Mouse (Mus musculus): ENCODE measurements around the gene Fgfr2. TPM values are rescaled to one million over a fixed set of nuclear protein-coding genes. Genes with fewer than 3 reads are reported as not detected.

The Fgfr2 gene
- polyA plus RNA-seq, 1 experiment from 2014 or later, result 11.2 TPM

GRCm38 (mm10) chr7:130977794-130978521 is 2145.2 kb downstream of the Fgfr2 start:
- Histone ChIP-seq H3K9me3 (ENCODE audit: low read length) (no peaks in the 10 kb centered on the region), H3K27ac (ENCODE audit: low read depth) (no peak overlapping the region), H3K4me3 (ENCODE audit: low read depth, low read length) (no peak overlapping the region), H3K27me3 (ENCODE audit: insufficient read depth, low read length) (no peaks in the 10 kb centered on the region), H3K9ac (replicated peaks) (no peak overlapping the region), H3K4me1 (ENCODE audit: insufficient read depth) (no peaks in the 10 kb centered on the region), H3K4me2 (ENCODE audit: low read depth, low read length) (no peak overlapping the region), H3K36me3 (replicated peaks; ENCODE audit: insufficient read depth, low read length) (no peaks in the 10 kb centered on the region)
- no peak for TF ChIP-seq CTCF (IDR thresholded peaks at IDR 0.05; ENCODE audit: low read depth)
- TF ChIP-seq EP300 (IDR thresholded peaks at IDR 0.05; ENCODE audit: low read depth), result no peak
- ATAC-seq, result peak; percentile 99
- 53% methylated on average over 5 of the region's 5 CpGs for WGBS (ENCODE audit: insufficient replicate concordance)
- peak; percentile 84 for DNase-seq

- Histone ChIP-seq H3K4me3 (ENCODE audit: low read depth, low read length) (no peak overlapping the region), H3K4me2 (ENCODE audit: low read depth, low read length) (no peak overlapping the region), H3K27me3 (ENCODE audit: insufficient read depth, low read length) (no peaks in the 10 kb centered on the region), H3K27ac (ENCODE audit: low read depth) (no peak overlapping the region), H3K36me3 (replicated peaks; ENCODE audit: insufficient read depth, low read length) (no peaks in the 10 kb centered on the region), H3K9ac (replicated peaks) (no peak overlapping the region), H3K4me1 (ENCODE audit: insufficient read depth) (no peaks in the 10 kb centered on the region), H3K9me3 (ENCODE audit: low read length) (no peaks in the 10 kb centered on the region)
- WGBS (ENCODE audit: insufficient replicate concordance), result 61% methylated on average over 13 of the region's 13 CpGs
- TF ChIP-seq EP300 (IDR thresholded peaks at IDR 0.05; ENCODE audit: low read depth), result no peak
- TF ChIP-seq CTCF (IDR thresholded peaks at IDR 0.05; ENCODE audit: low read depth), result no peak
- no peak for ATAC-seq
- DNase-seq, result no peak
Observed at GRCm38 (mm10) chr7:130976305-130976935, 2146.7 kb downstream of the Fgfr2 start.

GRCm38 (mm10) chr7:130972767-130973166 is 2150.4 kb downstream of the Fgfr2 start:
- Histone ChIP-seq H3K27ac (ENCODE audit: low read depth) (no peak overlapping the region), H3K4me1 (ENCODE audit: insufficient read depth) (no peaks in the 10 kb centered on the region), H3K36me3 (replicated peaks; ENCODE audit: insufficient read depth, low read length) (no peaks in the 10 kb centered on the region), H3K4me3 (ENCODE audit: low read depth, low read length) (no peak overlapping the region), H3K9me3 (ENCODE audit: low read length) (no peaks in the 10 kb centered on the region), H3K4me2 (ENCODE audit: low read depth, low read length) (no peak overlapping the region), H3K27me3 (ENCODE audit: insufficient read depth, low read length) (no peaks in the 10 kb centered on the region), H3K9ac (replicated peaks) (no peak overlapping the region)
- DNase-seq, result no peak
- 83% methylated on average over 9 of the region's 9 CpGs for WGBS (ENCODE audit: insufficient replicate concordance)
- TF ChIP-seq EP300 (IDR thresholded peaks at IDR 0.05; ENCODE audit: low read depth) (no peak), CTCF (IDR thresholded peaks at IDR 0.05; ENCODE audit: low read depth) (no peak)
- ATAC-seq, result no peak

GRCm38 (mm10) chr7:130969507-130969906 is 2153.6 kb downstream of the Fgfr2 start:
- DNase-seq, result no peak
- Histone ChIP-seq H3K4me3 (ENCODE audit: low read depth, low read length) (no peak overlapping the region), H3K4me2 (ENCODE audit: low read depth, low read length) (no peak overlapping the region), H3K36me3 (replicated peaks; ENCODE audit: insufficient read depth, low read length) (no peaks in the 10 kb centered on the region), H3K27ac (ENCODE audit: low read depth) (no peak overlapping the region), H3K9me3 (ENCODE audit: low read length) (no peaks in the 10 kb centered on the region), H3K9ac (replicated peaks) (no peak overlapping the region), H3K4me1 (ENCODE audit: insufficient read depth) (no peaks in the 10 kb centered on the region), H3K27me3 (ENCODE audit: insufficient read depth, low read length) (no peaks in the 10 kb centered on the region)
- WGBS (ENCODE audit: insufficient replicate concordance), result 62% methylated on average over 3 of the region's 3 CpGs
- no peak for ATAC-seq
- no peak for TF ChIP-seq CTCF (IDR thresholded peaks at IDR 0.05; ENCODE audit: low read depth)
- no peak for TF ChIP-seq EP300 (IDR thresholded peaks at IDR 0.05; ENCODE audit: low read depth)

GRCm38 (mm10) chr7:130969076-130969475 is 2154.1 kb downstream of the Fgfr2 start:
- no peak for TF ChIP-seq CTCF (IDR thresholded peaks at IDR 0.05; ENCODE audit: low read depth)
- TF ChIP-seq EP300 (IDR thresholded peaks at IDR 0.05; ENCODE audit: low read depth), result no peak
- no peaks in the 10 kb centered on the region for H3K36me3 ChIP-seq (replicated peaks; ENCODE audit: insufficient read depth, low read length)
- no peak overlapping the region for H3K4me3 ChIP-seq (ENCODE audit: low read depth, low read length)
- H3K9me3 ChIP-seq (ENCODE audit: low read length), result no peaks in the 10 kb centered on the region
- no peak overlapping the region for H3K27ac ChIP-seq (ENCODE audit: low read depth)
- H3K9ac ChIP-seq (replicated peaks), result no peak overlapping the region
- WGBS (ENCODE audit: insufficient replicate concordance), result 76% methylated on average over 5 of the region's 5 CpGs
- no peaks in the 10 kb centered on the region for H3K27me3 ChIP-seq (ENCODE audit: insufficient read depth, low read length)
- no peak overlapping the region for H3K4me2 ChIP-seq (ENCODE audit: low read depth, low read length)
- H3K4me1 ChIP-seq (ENCODE audit: insufficient read depth), result no peaks in the 10 kb centered on the region
- DNase-seq (no peak), ATAC-seq (no peak)

GRCm38 (mm10) chr7:130968537-130968936 is 2154.6 kb downstream of the Fgfr2 start:
- Histone ChIP-seq H3K27me3 (ENCODE audit: insufficient read depth, low read length) (no peaks in the 10 kb centered on the region), H3K9me3 (ENCODE audit: low read length) (no peaks in the 10 kb centered on the region), H3K4me1 (ENCODE audit: insufficient read depth) (no peaks in the 10 kb centered on the region), H3K36me3 (replicated peaks; ENCODE audit: insufficient read depth, low read length) (no peaks in the 10 kb centered on the region), H3K4me3 (ENCODE audit: low read depth, low read length) (no peak overlapping the region), H3K9ac (replicated peaks) (no peak overlapping the region), H3K27ac (ENCODE audit: low read depth) (no peak overlapping the region), H3K4me2 (ENCODE audit: low read depth, low read length) (no peak overlapping the region)
- DNase-seq, result no peak
- WGBS (ENCODE audit: insufficient replicate concordance), result 54% methylated on average over 7 of the region's 7 CpGs
- TF ChIP-seq CTCF (IDR thresholded peaks at IDR 0.05; ENCODE audit: low read depth) (peak; percentile 31; the same call in 1 of the 2 replicates), EP300 (IDR thresholded peaks at IDR 0.05; ENCODE audit: low read depth) (no peak)
- peak; percentile 41 for ATAC-seq

Measured in liver, postnatal 0 days (tissue).